Mouse (Mus musculus): ENCODE measurements around the gene Ankra2. TPM values are rescaled to one million over a fixed set of nuclear protein-coding genes. Genes with fewer than 3 reads are reported as not detected.

Gene Ankra2
- total RNA-seq (2017) = 18.8 and 22.5 TPM in 2 replicates

- peak; percentile 96 to 97 for ATAC-seq (replicated peaks in 1 of 2; ENCODE audit: insufficient read depth in 1 of 2, low FRiP score in 2 of 2, low TSS enrichment in 1 of 2, low read depth in 1 of 2, poor library complexity in 2 of 2, severe bottlenecking in 2 of 2)
Observed at GRCm38 (mm10) chr13:98262636-98263457, at the start of gene Ankra2, which contains the start of gene Utp15. Gene Ankra2 (plus strand): TSS chr13:98263074. Gene Utp15 (minus strand): TSS chr13:98263041.

- ATAC-seq (replicated peaks in 1 of 2; ENCODE audit: insufficient read depth in 1 of 2, low FRiP score in 2 of 2, low TSS enrichment in 1 of 2, low read depth in 1 of 2, poor library complexity in 2 of 2, severe bottlenecking in 2 of 2) = peak; percentile 74 to 83
Observed at GRCm38 (mm10) chr13:98222848-98223247, 40.0 kb upstream of the Ankra2 start.

GRCm38 (mm10) chr13:98226225-98226624, 36.6 kb upstream of the Ankra2 start:
- ATAC-seq (replicated peaks in 1 of 2; ENCODE audit: insufficient read depth in 1 of 2, low FRiP score in 2 of 2, low TSS enrichment in 1 of 2, low read depth in 1 of 2, poor library complexity in 2 of 2, severe bottlenecking in 2 of 2) = no peak

GRCm38 (mm10) chr13:98230511-98230910, 32.4 kb upstream of the Ankra2 start:
- no peak for ATAC-seq (replicated peaks in 1 of 2; ENCODE audit: insufficient read depth in 1 of 2, low FRiP score in 2 of 2, low TSS enrichment in 1 of 2, low read depth in 1 of 2, poor library complexity in 2 of 2, severe bottlenecking in 2 of 2)

GRCm38 (mm10) chr13:98235451-98235850, 27.4 kb upstream of the Ankra2 start:
- no peak for ATAC-seq (replicated peaks in 1 of 2; ENCODE audit: insufficient read depth in 1 of 2, low FRiP score in 2 of 2, low TSS enrichment in 1 of 2, low read depth in 1 of 2, poor library complexity in 2 of 2, severe bottlenecking in 2 of 2)

- peak; percentile 67 to 71; a peak in 2 of 4 replicates for ATAC-seq (replicated peaks in 1 of 2; ENCODE audit: insufficient read depth in 1 of 2, low FRiP score in 2 of 2, low TSS enrichment in 1 of 2, low read depth in 1 of 2, poor library complexity in 2 of 2, severe bottlenecking in 2 of 2)
Observed at GRCm38 (mm10) chr13:98239978-98240641, 22.8 kb upstream of the Ankra2 start.

- peak in 1 of 2 experiments; percentile 25; a peak in 1 of 4 replicates for ATAC-seq (replicated peaks in 1 of 2; ENCODE audit: insufficient read depth in 1 of 2, low FRiP score in 2 of 2, low TSS enrichment in 1 of 2, low read depth in 1 of 2, poor library complexity in 2 of 2, severe bottlenecking in 2 of 2)
Observed at GRCm38 (mm10) chr13:98241531-98242282, 21.2 kb upstream of the Ankra2 start.

GRCm38 (mm10) chr13:98244571-98245350, 18.1 kb upstream of the Ankra2 start:
- ATAC-seq (replicated peaks in 1 of 2; ENCODE audit: insufficient read depth in 1 of 2, low FRiP score in 2 of 2, low TSS enrichment in 1 of 2, low read depth in 1 of 2, poor library complexity in 2 of 2, severe bottlenecking in 2 of 2) = no peak

GRCm38 (mm10) chr13:98245386-98245785, 17.5 kb upstream of the Ankra2 start:
- ATAC-seq (replicated peaks in 1 of 2; ENCODE audit: insufficient read depth in 1 of 2, low FRiP score in 2 of 2, low TSS enrichment in 1 of 2, low read depth in 1 of 2, poor library complexity in 2 of 2, severe bottlenecking in 2 of 2) = no peak

GRCm38 (mm10) chr13:98249594-98249993, 13.3 kb upstream of the Ankra2 start:
- no peak for ATAC-seq (replicated peaks in 1 of 2; ENCODE audit: insufficient read depth in 1 of 2, low FRiP score in 2 of 2, low TSS enrichment in 1 of 2, low read depth in 1 of 2, poor library complexity in 2 of 2, severe bottlenecking in 2 of 2)

- ATAC-seq (replicated peaks in 1 of 2; ENCODE audit: insufficient read depth in 1 of 2, low FRiP score in 2 of 2, low TSS enrichment in 1 of 2, low read depth in 1 of 2, poor library complexity in 2 of 2, severe bottlenecking in 2 of 2) = no peak
Observed at GRCm38 (mm10) chr13:98254921-98255320, 8.0 kb upstream of the Ankra2 start.

GRCm38 (mm10) chr13:98263458-98263987, 649 bp downstream of the Ankra2 start:
- peak in 1 of 2 experiments; percentile 19; a peak in 2 of 4 replicates for ATAC-seq (replicated peaks in 1 of 2; ENCODE audit: insufficient read depth in 1 of 2, low FRiP score in 2 of 2, low TSS enrichment in 1 of 2, low read depth in 1 of 2, poor library complexity in 2 of 2, severe bottlenecking in 2 of 2)

GRCm38 (mm10) chr13:98264111-98264510, 1.2 kb downstream of the Ankra2 start:
- no peak for ATAC-seq (replicated peaks in 1 of 2; ENCODE audit: insufficient read depth in 1 of 2, low FRiP score in 2 of 2, low TSS enrichment in 1 of 2, low read depth in 1 of 2, poor library complexity in 2 of 2, severe bottlenecking in 2 of 2)

- no peak for ATAC-seq (replicated peaks in 1 of 2; ENCODE audit: insufficient read depth in 1 of 2, low FRiP score in 2 of 2, low TSS enrichment in 1 of 2, low read depth in 1 of 2, poor library complexity in 2 of 2, severe bottlenecking in 2 of 2)
Observed at GRCm38 (mm10) chr13:98274023-98274422, 11.1 kb downstream of the Ankra2 start.

GRCm38 (mm10) chr13:98275646-98276045, 12.8 kb downstream of the Ankra2 start:
- no peak for ATAC-seq (replicated peaks in 1 of 2; ENCODE audit: insufficient read depth in 1 of 2, low FRiP score in 2 of 2, low TSS enrichment in 1 of 2, low read depth in 1 of 2, poor library complexity in 2 of 2, severe bottlenecking in 2 of 2)

GRCm38 (mm10) chr13:98276253-98276652, 13.4 kb downstream of the Ankra2 start:
- ATAC-seq (replicated peaks in 1 of 2; ENCODE audit: insufficient read depth in 1 of 2, low FRiP score in 2 of 2, low TSS enrichment in 1 of 2, low read depth in 1 of 2, poor library complexity in 2 of 2, severe bottlenecking in 2 of 2) = no peak

- ATAC-seq (replicated peaks in 1 of 2; ENCODE audit: insufficient read depth in 1 of 2, low FRiP score in 2 of 2, low TSS enrichment in 1 of 2, low read depth in 1 of 2, poor library complexity in 2 of 2, severe bottlenecking in 2 of 2) = no peak
Observed at GRCm38 (mm10) chr13:98277501-98277900, 14.6 kb downstream of the Ankra2 start.

All from hematopoietic stem cell, adult 5-6 weeks (primary cell).